Comparison of ENCODE assay signal across 9 mouse cellular contexts in the genomic region with DNA sequence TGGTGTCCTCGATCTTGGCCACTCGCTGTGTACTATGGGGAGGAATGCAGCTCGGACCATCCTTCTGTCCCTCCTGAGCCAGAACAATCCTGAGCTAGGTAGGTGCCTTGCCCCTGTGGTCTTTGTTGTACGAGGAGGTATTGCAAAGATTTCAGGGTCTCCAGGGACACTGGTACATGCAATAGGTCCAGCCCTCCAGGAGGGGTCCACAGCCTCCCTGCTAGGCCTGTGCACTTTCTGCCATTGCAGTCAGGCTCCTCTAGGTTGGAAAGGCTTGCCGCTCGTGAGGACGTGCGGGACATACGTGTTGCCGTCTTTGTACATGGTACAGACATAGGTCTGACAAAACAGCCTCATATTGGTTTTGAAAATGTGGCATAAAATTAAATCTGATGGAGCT.
DNase-seq lines count a peak whose midpoint lies in the region; ATAC-seq lines count a peak whose summit lies in the region.
"Had no signal": no experiment of that assay in that cellular context is flagged by ENCODE, and none has a peak within 500 bp of the region (broad histone marks: within the 10 kb centered on the region; RNA-seq: fewer than 3 reads in every experiment).

No protein-coding gene starts in this region.

- WGBS in kidney, embryonic 14.5 days: 85% methylated on average over 10 of the region's 10 CpGs
- WGBS in limb, embryonic 10.5 days: 90% methylated on average over 10 of the region's 10 CpGs

- H3K9ac ChIP-seq in kidney, embryonic 14.5 days (ENCODE audit: low read depth, low read length): no peak overlapping the region

- H3K4me2 ChIP-seq in kidney, embryonic 14.5 days (replicated peaks; ENCODE audit: low read depth, low read length): no peak overlapping the region

- no peak overlapping the region for H3K4me3 ChIP-seq in kidney, embryonic 14.5 days (ENCODE audit: low read length)
- no peak overlapping the region for H3K4me3 ChIP-seq in limb, embryonic 10.5 days

- peak; percentile 2 for DNase-seq in adrenal gland, postnatal 14 days
- no peak for DNase-seq in adrenal gland, adult 8-10 months
- DNase-seq in kidney, postnatal 4 days: no peak
- DNase-seq in 3T3-L1 (ENCODE audit: low read depth, low spot score): peak; percentile 65
- no peak for DNase-seq in limb, embryonic 10.5 days (ENCODE audit: low spot score)
- no peak for DNase-seq in layer of hippocampus, adult 11-12 months (ENCODE audit: low spot score)
- DNase-seq in thymus, adult 18-20 months: no peak
- DNase-seq: right cerebral cortex, postnatal 4 days had no signal

- H3K27me3 ChIP-seq in kidney, embryonic 14.5 days (ENCODE audit: control insufficient read depth, insufficient read depth, low read length): no peaks in the 10 kb centered on the region
- no peaks in the 10 kb centered on the region for H3K27me3 ChIP-seq in limb, embryonic 10.5 days (ENCODE audit: low read depth, poor library complexity, severe bottlenecking)

- H3K4me1 ChIP-seq in kidney, embryonic 14.5 days (ENCODE audit: control insufficient read depth, insufficient read depth, low read length): peaks cover 30% of the 10 kb centered on the region
- peaks cover 55% of the 10 kb centered on the region for H3K4me1 ChIP-seq in limb, embryonic 10.5 days

- no peaks in the 10 kb centered on the region for H3K36me3 ChIP-seq in kidney, embryonic 14.5 days (ENCODE audit: control insufficient read depth, insufficient read depth, low read length)
- no peaks in the 10 kb centered on the region for H3K36me3 ChIP-seq in limb, embryonic 10.5 days

- peak overlapping the region; percentile 93 for H3K27ac ChIP-seq in kidney, embryonic 14.5 days (ENCODE audit: low read depth, low read length)
- H3K27ac ChIP-seq in limb, embryonic 10.5 days: peak overlapping the region; percentile 82

- ATAC-seq in kidney, embryonic 14.5 days (ENCODE audit: low FRiP score, low TSS enrichment): no peak

- no peaks in the 10 kb centered on the region for H3K9me3 ChIP-seq in kidney, embryonic 14.5 days (ENCODE audit: control insufficient read depth, low read length)
- H3K9me3 ChIP-seq in limb, embryonic 10.5 days (replicated peaks): no peaks in the 10 kb centered on the region

Comparison
In these comparisons a context has a peak if more than half of its experiments do, and no peak if none do; other contexts are left out.
1. DNase-seq: peak in adrenal gland, postnatal 14 days (single experiment) and 3T3-L1 (single experiment); none in adrenal gland, adult 8-10 months (single experiment), kidney, postnatal 4 days (0 of 2), limb, embryonic 10.5 days (single experiment), layer of hippocampus, adult 11-12 months (single experiment) and thymus, adult 18-20 months (0 of 2).